Mouse (Mus musculus): ENCODE results near the gene Ascc3.

GRCm38 (mm10) chr10:50650612-50651011 is 58.1 kb downstream of the Ascc3 start:
- TF ChIP-seq GATA1 (IDR thresholded peaks at IDR 0.05; ENCODE audit: borderline replicate concordance, low read length) = no peak
- no peak for TF ChIP-seq FLI1 (IDR thresholded peaks at IDR 0.05; ENCODE audit: low read length)
